Mouse (Mus musculus) neural tube, embryonic 13.5 days (tissue): ENCODE data around the gene Bola1. TPM values are rescaled to one million over a fixed set of nuclear protein-coding genes. Genes with fewer than 3 reads are reported as not detected.

Experiments used
- ATAC-seq: fragments of 200-750 bp; cut with Nextera tagmentation; 2 replicates; pipeline ENCODE4 v1.8.0; 2017; ENCODE audit warnings: low read depth, mild to moderate bottlenecking, moderate TSS enrichment, moderate library complexity
- H3K27ac ChIP-seq: fragments of 300-500 bp; sonication (generic); replicated peaks from 2 replicates; pipeline ENCODE4 v1.5.1; 2015; ENCODE audit warnings: moderate library complexity, mild to moderate bottlenecking, inconsistent platforms
- H3K27me3 ChIP-seq: fragments of 300-500 bp; sonication (generic); 2 replicates; pipeline ENCODE4 v1.6.1; 2015; ENCODE audit warnings: mild to moderate bottlenecking, inconsistent platforms
- H3K36me3 ChIP-seq: fragments of 300-500 bp; sonication (generic); 2 replicates; pipeline ENCODE4 v1.6.1; 2015; ENCODE audit warnings: mild to moderate bottlenecking, inconsistent platforms
- H3K4me1 ChIP-seq: fragments of 300-500 bp; sonication (generic); replicated peaks from 2 replicates; pipeline ENCODE4 v1.6.1; 2015; ENCODE audit warnings: inconsistent platforms
- H3K4me2 ChIP-seq: fragments of 300-500 bp; sonication (generic); 2 replicates; pipeline ENCODE4 v1.6.1; 2015; ENCODE audit warnings: inconsistent platforms, mild to moderate bottlenecking, moderate library complexity
- H3K4me3 ChIP-seq: fragments of 300-500 bp; sonication (generic); 2 replicates; pipeline ENCODE4 v1.5.1; 2015; ENCODE audit warnings: mild to moderate bottlenecking, inconsistent platforms
- H3K9ac ChIP-seq: fragments of 300-500 bp; sonication (generic); 2 replicates; pipeline ENCODE4 v1.6.1; 2015; ENCODE audit warnings: moderate library complexity, mild to moderate bottlenecking, inconsistent platforms
- H3K9me3 ChIP-seq: fragments of 300-500 bp; sonication (generic); 2 replicates; pipeline ENCODE4 v1.6.1; 2016; ENCODE audit warnings: inconsistent platforms
- WGBS: fragments of 180-500 bp; shearing (Covaris S2); methylation state at CpG from one replicate; pipeline ENCODE4 v1.1.7; 2015; 5-methylcytosine and 5-hydroxymethylcytosine counted together
- microRNA-seq: library from miRNA; unstranded; fragments of <30 nt; microRNA quantifications from one replicate; pipeline ENCODE4, GENCODE M21; 2016
- polyA plus RNA-seq: library from polyadenylated mRNA; unstranded; fragments of >200 nt; fragmentation: Nextera tagmentation; extraction: Ambion mirVana; gene quantifications from 2 replicates; pipeline ENCODE4 v1.2.1, GENCODE M21; 2015

Gene Bola1
- polyA plus RNA-seq, 1 experiment from 2014 or later = 63.0 TPM

DNA sequence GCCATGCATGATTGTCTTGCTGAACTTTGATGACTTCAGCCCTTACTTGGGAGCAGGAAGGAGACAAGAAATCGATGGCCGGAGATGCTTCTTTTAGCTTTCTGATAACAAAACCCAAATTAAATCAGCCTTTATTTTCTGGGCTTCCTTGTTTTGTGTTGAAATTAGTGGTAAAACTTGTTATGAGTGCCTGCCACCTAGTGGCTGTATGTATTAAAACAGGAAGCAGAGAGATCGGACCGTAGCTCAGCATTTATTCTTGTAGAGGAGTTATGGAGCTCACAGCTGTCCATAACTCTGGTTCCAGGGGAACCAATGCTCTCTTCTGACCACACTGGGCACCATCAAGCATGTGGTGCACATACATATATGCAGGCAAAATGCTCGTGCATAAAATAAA is 71.6 kb downstream of the Bola1 start:
- no peaks in the 10 kb centered on the region for H3K4me1 ChIP-seq
- H3K36me3 ChIP-seq = peaks cover 54% of the 10 kb centered on the region
- H3K27me3 ChIP-seq = no peaks in the 10 kb centered on the region
- ATAC-seq = 0 out of 2 replicates have a peak, but pooled peaks have one; percentile 40
- WGBS = 18% methylated on average over 5 of the region's 5 CpGs
- no peak overlapping the region for H3K4me2 ChIP-seq
- H3K9ac ChIP-seq = 0 out of 2 replicates have a peak overlapping the region, but pooled peaks have one; percentile 34
- no peak overlapping the region for H3K4me3 ChIP-seq
- H3K9me3 ChIP-seq = no peaks in the 10 kb centered on the region
- 0 out of 2 replicates have a peak overlapping the region, but pooled peaks have one; percentile 23 for H3K27ac ChIP-seq

Small RNA genes lying within 50 kb of the gene (microRNA-seq; reads per million reads assigned to microRNA genes)
- gene Gm44492 (not detected), gene Gm47311 (not detected), gene Gm47313 (not detected)

Other genes with a start within 250 kb of the Bola1 start
- 65.9 and 74.1 TPM in 2 replicates for gene Plekho1, start 223.7 kb downstream of the Bola1 start, polyA plus RNA-seq
- 66.9 and 77.1 TPM in 2 replicates for gene Vps45, start 161.2 kb downstream of the Bola1 start, polyA plus RNA-seq
- 9.4 and 12.7 TPM in 2 replicates for gene Otud7b, start 115.2 kb downstream of the Bola1 start, polyA plus RNA-seq
- 10.5 and 14.1 TPM in 2 replicates for gene Mtmr11, start 57.7 kb downstream of the Bola1 start, polyA plus RNA-seq
- gene Sf3b4, start 47.4 kb downstream of the Bola1 start, polyA plus RNA-seq = 135 and 145 TPM in 2 replicates
- gene Sv2a, start 38.6 kb downstream of the Bola1 start, polyA plus RNA-seq = 72.2 and 78.5 TPM in 2 replicates
- 0.52 TPM in 1 of 2 replicates, not detected in the other for gene Hist2h2ab, start 156 bp upstream of the Bola1 start, polyA plus RNA-seq
- gene Hist2h2ac, start 1.2 kb upstream of the Bola1 start, polyA plus RNA-seq = 1.1 and 2.1 TPM in 2 replicates
- 4.0 and 4.3 TPM in 2 replicates for gene Hist2h2be, start 1.4 kb upstream of the Bola1 start, polyA plus RNA-seq
- gene Hist2h3c2, start 19.4 kb upstream of the Bola1 start, polyA plus RNA-seq = 2.2 and 2.6 TPM in 2 replicates
- gene Hist2h2aa2, start 20.6 kb upstream of the Bola1 start, polyA plus RNA-seq = 69.0 and 69.4 TPM in 2 replicates
- 12.3 and 21.1 TPM in 2 replicates for gene Hist2h2aa1, start 25.8 kb upstream of the Bola1 start, polyA plus RNA-seq
- gene Hist2h3c1, start 27.0 kb upstream of the Bola1 start, polyA plus RNA-seq = 0.38 and 0.96 TPM in 2 replicates
- gene Hist2h4, start 43.6 kb upstream of the Bola1 start, polyA plus RNA-seq = 3.3 and 3.5 TPM in 2 replicates
- 13.1 and 17.8 TPM in 2 replicates for gene Hist2h3b, start 48.9 kb upstream of the Bola1 start, polyA plus RNA-seq
- 2.1 and 2.7 TPM in 2 replicates for gene Hist2h2bb, start 50.0 kb upstream of the Bola1 start, polyA plus RNA-seq
- gene Fcgr1, start 74.3 kb upstream of the Bola1 start, polyA plus RNA-seq = 1.9 and 2.1 TPM in 2 replicates
- not detected in 2 replicates for gene BC107364, start 232.6 kb upstream of the Bola1 start, polyA plus RNA-seq